Comparison of ENCODE assay signal across 13 mouse cellular contexts in the genomic region with DNA sequence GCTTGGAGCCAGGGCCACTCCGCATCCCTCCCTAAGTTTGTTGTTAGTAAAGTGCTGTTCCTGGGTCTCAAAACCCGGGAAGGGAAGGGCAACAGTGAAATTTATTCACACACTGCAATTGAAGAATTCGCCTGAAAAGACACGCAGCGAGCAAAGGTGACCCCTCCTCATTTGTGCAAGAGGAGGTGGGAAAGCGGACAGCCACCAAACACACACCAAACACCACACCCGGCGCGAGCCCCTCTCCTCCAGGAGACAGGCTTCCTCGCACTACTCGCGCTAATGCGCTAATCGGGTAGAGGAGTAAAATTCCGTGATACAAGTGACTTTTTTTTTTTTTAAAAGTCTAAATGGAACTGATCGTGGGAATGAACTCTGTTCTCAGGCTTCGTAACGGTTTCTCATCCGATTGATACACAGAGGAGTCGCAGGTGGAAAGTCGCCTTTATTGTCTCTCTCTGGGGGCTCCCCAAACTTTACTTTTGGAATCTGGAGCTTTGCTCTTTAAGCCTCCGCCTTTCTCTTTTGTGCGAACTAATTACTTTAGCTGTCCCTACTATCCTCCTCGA. TPM values are rescaled to one million over a fixed set of nuclear protein-coding genes. Genes with fewer than 3 reads are reported as not detected.
DNase-seq lines count a peak whose midpoint lies in the region; ATAC-seq lines count a peak whose summit lies in the region.
"Had no signal": no experiment of that assay in that cellular context is flagged by ENCODE, and none has a peak within 500 bp of the region (broad histone marks: within the 10 kb centered on the region; RNA-seq: fewer than 3 reads in every experiment).

No protein-coding gene starts in this region.

- DNase-seq in hindbrain, embryonic 10.5 days (ENCODE audit: low spot score) = peak; percentile 52
- DNase-seq in retina, embryonic 14.5 days (ENCODE audit: low spot score) = peak; percentile 41
- no peak for DNase-seq in retina, postnatal 1 day
- DNase-seq in splenic B cell, adult 2 months (ENCODE audit: low read depth, low spot score) = peak; percentile 6
- DNase-seq in layer of hippocampus, adult 11-12 months (ENCODE audit: low spot score) = no peak
- DNase-seq: adrenal gland, postnatal 25 days had no signal

- H3K27ac ChIP-seq in hindbrain, embryonic 10.5 days = no peak overlapping the region
- no peak overlapping the region for H3K27ac ChIP-seq in hindbrain, embryonic 16.5 days (ENCODE audit: low read depth, low read length)
- no peak overlapping the region for H3K27ac ChIP-seq in forebrain, embryonic 13.5 days
- H3K27ac ChIP-seq: kidney, postnatal 0 days; liver, embryonic 15.5 days; neural tube, embryonic 12.5 days had no signal

- H3K4me3 ChIP-seq in hindbrain, embryonic 10.5 days = no peak overlapping the region
- H3K4me3 ChIP-seq in hindbrain, embryonic 16.5 days (ENCODE audit: low read length) = no peak overlapping the region
- peak overlapping the region; percentile 3; the same call in 1 of the 2 replicates for H3K4me3 ChIP-seq in forebrain, embryonic 13.5 days
- H3K4me3 ChIP-seq: liver, embryonic 15.5 days; neural tube, embryonic 12.5 days had no signal

- peaks cover 36% of the 10 kb centered on the region for H3K4me1 ChIP-seq in hindbrain, embryonic 10.5 days (replicated peaks)
- peaks cover 26% of the 10 kb centered on the region for H3K4me1 ChIP-seq in hindbrain, embryonic 16.5 days (ENCODE audit: control insufficient read depth, insufficient read depth, low read depth, low read length)
- H3K4me1 ChIP-seq in forebrain, embryonic 13.5 days = peaks cover 66% of the 10 kb centered on the region

- no peak overlapping the region for H3K9ac ChIP-seq in hindbrain, embryonic 16.5 days (ENCODE audit: low read depth, low read length)
- H3K9ac ChIP-seq in forebrain, embryonic 13.5 days = no peak overlapping the region
- H3K9ac ChIP-seq: liver, embryonic 15.5 days; neural tube, embryonic 12.5 days had no signal

- no peaks in the 10 kb centered on the region for H3K36me3 ChIP-seq in hindbrain, embryonic 10.5 days
- no peaks in the 10 kb centered on the region for H3K36me3 ChIP-seq in hindbrain, embryonic 16.5 days (ENCODE audit: control insufficient read depth, insufficient read depth, low read length)
- H3K36me3 ChIP-seq in forebrain, embryonic 13.5 days (ENCODE audit: poor library complexity, severe bottlenecking) = no peaks in the 10 kb centered on the region
- no peaks in the 10 kb centered on the region for H3K36me3 ChIP-seq in splenic B cell, adult 2 months (ENCODE audit: control insufficient read depth, insufficient read depth, low read length, poor library complexity, severe bottlenecking)
- H3K36me3 ChIP-seq: liver, embryonic 15.5 days; neural tube, embryonic 12.5 days had no signal

- H3K4me2 ChIP-seq in hindbrain, embryonic 16.5 days (ENCODE audit: low read length) = no peak overlapping the region
- peak overlapping the region; percentile 22 for H3K4me2 ChIP-seq in forebrain, embryonic 13.5 days
- H3K4me2 ChIP-seq: liver, embryonic 15.5 days had no signal

- H3K9me3 ChIP-seq in hindbrain, embryonic 10.5 days = no peaks in the 10 kb centered on the region
- no peaks in the 10 kb centered on the region for H3K9me3 ChIP-seq in hindbrain, embryonic 16.5 days (ENCODE audit: control insufficient read depth, low read length)
- no peaks in the 10 kb centered on the region for H3K9me3 ChIP-seq in forebrain, embryonic 13.5 days (replicated peaks)
- H3K9me3 ChIP-seq: liver, embryonic 15.5 days; neural tube, embryonic 12.5 days had no signal

- no peak for ATAC-seq in hindbrain, embryonic 16.5 days
- no peak for ATAC-seq in forebrain, embryonic 13.5 days
- ATAC-seq in erythroid progenitor cell, adult 5-6 weeks (replicated peaks; ENCODE audit: low FRiP score, poor library complexity, severe bottlenecking) = no peak

- WGBS in hindbrain, embryonic 10.5 days = under 1% methylated on average over 24 of the region's 24 CpGs
- under 1% methylated on average over 24 of the region's 24 CpGs for WGBS in hindbrain, embryonic 16.5 days
- under 1% methylated on average over 24 of the region's 24 CpGs for whole genome bisulfite sequencing in forebrain, embryonic 13.5 days

- H3K27me3 ChIP-seq in hindbrain, embryonic 10.5 days (ENCODE audit: insufficient read depth, poor library complexity, severe bottlenecking) = peaks cover 100% of the 10 kb centered on the region
- peaks cover 63% of the 10 kb centered on the region for H3K27me3 ChIP-seq in hindbrain, embryonic 16.5 days (replicated peaks; ENCODE audit: control insufficient read depth, insufficient read depth, low read length)
- H3K27me3 ChIP-seq in forebrain, embryonic 13.5 days = peaks cover 94% of the 10 kb centered on the region
- peaks cover 7% of the 10 kb centered on the region for H3K27me3 ChIP-seq in splenic B cell, adult 2 months (ENCODE audit: control insufficient read depth, insufficient read depth, low read length, poor library complexity, severe bottlenecking)

RNA-seq across cellular contexts. Expression of a gene that starts 2.3 kb away (rescaled TPM):
- 0.26 and 0.29 TPM in 2 replicates for polyA plus RNA-seq in hindbrain, embryonic 10.5 days (2016; fragmentation: Nextera tagmentation; extraction: Ambion mirVana)
- 0.74 and 1.1 TPM in 2 replicates for polyA plus RNA-seq in hindbrain, embryonic 16.5 days (2015; fragmentation: Nextera tagmentation; extraction: Ambion mirVana)
- polyA plus RNA-seq in forebrain, embryonic 13.5 days (2015; fragmentation: Nextera tagmentation; extraction: Ambion mirVana) = 0.14 and 0.39 TPM in 2 replicates
- total RNA-seq in erythroid progenitor cell, adult 5-6 weeks (2015; ENCODE audit: low replicate concordance) = not detected in 2 replicates
- not detected in 2 replicates for total RNA-seq in erythroid progenitor cell, adult 5-6 weeks (2017; ENCODE audit: low replicate concordance)
- total RNA-seq: adrenal gland, postnatal 25 days had no signal
- polyA plus RNA-seq: kidney, postnatal 0 days; liver, embryonic 15.5 days; spleen, adult 2 months had no signal

Comparison
In these comparisons a context has a peak if more than half of its experiments do, and no peak if none do; other contexts are left out.
1. DNase-seq: peak in hindbrain, embryonic 10.5 days (single experiment), retina, embryonic 14.5 days (single experiment) and splenic B cell, adult 2 months (single experiment); none in retina, postnatal 1 day (single experiment) and layer of hippocampus, adult 11-12 months (single experiment).